Mouse (Mus musculus) spleen, adult 12 weeks (tissue): ENCODE measurements around the gene Lrrc58.

ENCODE experiments used
- DNase-seq: peaks from one replicate; pipeline ENCODE4 v3.0.0; 2022; ENCODE audit warnings: low spot score

Lrrc58 gene

GRCm38 (mm10) chr16:37867791-37868505 is at the start of gene Lrrc58:
Gene Lrrc58 (plus strand): TSS chr16:37868389.
- peak; percentile 58 for DNase-seq

GRCm38 (mm10) chr16:37823949-37824348 is 44.2 kb upstream of the Lrrc58 start:
- DNase-seq = no peak

- DNase-seq = no peak
Observed at GRCm38 (mm10) chr16:37824778-37825505, 43.2 kb upstream of the Lrrc58 start.

GRCm38 (mm10) chr16:37826286-37826685 is 41.9 kb upstream of the Lrrc58 start:
- no peak for DNase-seq

- no peak for DNase-seq
Observed at GRCm38 (mm10) chr16:37831041-37831440, 37.1 kb upstream of the Lrrc58 start.

- DNase-seq = no peak
Observed at GRCm38 (mm10) chr16:37837571-37837970, 30.6 kb upstream of the Lrrc58 start.

GRCm38 (mm10) chr16:37842439-37842838 is 25.8 kb upstream of the Lrrc58 start:
- no peak for DNase-seq

- no peak for DNase-seq
Observed at GRCm38 (mm10) chr16:37843740-37844139, 24.4 kb upstream of the Lrrc58 start.

- DNase-seq = no peak
Observed at GRCm38 (mm10) chr16:37845202-37845925, 22.8 kb upstream of the Lrrc58 start.

- DNase-seq = no peak
Observed at GRCm38 (mm10) chr16:37847081-37847480, 21.1 kb upstream of the Lrrc58 start.

GRCm38 (mm10) chr16:37851366-37851765 is 16.8 kb upstream of the Lrrc58 start:
- no peak for DNase-seq

GRCm38 (mm10) chr16:37853279-37853678 is 14.9 kb upstream of the Lrrc58 start:
- DNase-seq = no peak

- no peak for DNase-seq
Observed at GRCm38 (mm10) chr16:37854054-37854453, 14.1 kb upstream of the Lrrc58 start.

- no peak for DNase-seq
Observed at GRCm38 (mm10) chr16:37854593-37854992, 13.6 kb upstream of the Lrrc58 start.

GRCm38 (mm10) chr16:37855583-37855982 is 12.6 kb upstream of the Lrrc58 start:
- DNase-seq = no peak

- no peak for DNase-seq
Observed at GRCm38 (mm10) chr16:37856327-37856726, 11.9 kb upstream of the Lrrc58 start.

- DNase-seq = no peak
Observed at GRCm38 (mm10) chr16:37857495-37857894, 10.7 kb upstream of the Lrrc58 start.

GRCm38 (mm10) chr16:37860213-37860612 is 8.0 kb upstream of the Lrrc58 start:
- no peak for DNase-seq

GRCm38 (mm10) chr16:37861029-37861428 is 7.2 kb upstream of the Lrrc58 start, which contains the start of gene Gm36028:
Gene Gm36028 (minus strand): TSS chr16:37861146.
- no peak for DNase-seq

- DNase-seq = no peak
Observed at GRCm38 (mm10) chr16:37863876-37864275, 4.3 kb upstream of the Lrrc58 start.

- no peak for DNase-seq
Observed at GRCm38 (mm10) chr16:37865841-37866240, 2.3 kb upstream of the Lrrc58 start.
